Mouse (Mus musculus) hindbrain, postnatal 0 days (tissue): ENCODE data around the gene Sema3b. TPM values are rescaled to one million over a fixed set of nuclear protein-coding genes. Genes with fewer than 3 reads are reported as not detected.

Experiments
- ATAC-seq: fragments of 200-750 bp; cut with Nextera tagmentation; 2 replicates; pipeline ENCODE4 v1.8.0; 2017; ENCODE audit warnings: mild to moderate bottlenecking, moderate TSS enrichment, moderate library complexity
- DNase-seq: peaks from one replicate; pipeline ENCODE4 v3.0.0-alpha.2; 2015; ENCODE audit warnings: low spot score
- H3K27ac ChIP-seq: fragments of 300-500 bp; sonication (generic); 2 replicates; pipeline ENCODE4 v1.5.1; 2014; ENCODE audit warnings: mild to moderate bottlenecking
- H3K27me3 ChIP-seq: fragments of 300-500 bp; sonication (generic); 2 replicates; pipeline ENCODE4 v1.6.1; 2014; ENCODE audit warnings: low read length, mixed read lengths; ENCODE audit not compliant: insufficient read depth
- H3K36me3 ChIP-seq: fragments of 300-500 bp; sonication (generic); 2 replicates; pipeline ENCODE4 v1.6.1; 2014; ENCODE audit warnings: low read length, mixed read lengths; ENCODE audit not compliant: insufficient read depth
- H3K4me1 ChIP-seq: fragments of 300-500 bp; sonication (generic); 2 replicates; pipeline ENCODE4 v1.6.1; 2014; ENCODE audit warnings: antibody characterized with exemption, low read length, mixed read lengths; ENCODE audit not compliant: insufficient read depth
- H3K4me2 ChIP-seq: fragments of 300-500 bp; sonication (generic); 2 replicates; pipeline ENCODE4 v1.6.1; 2014; ENCODE audit warnings: low read depth, mild to moderate bottlenecking, low read length, moderate library complexity, mixed read lengths
- H3K4me3 ChIP-seq: fragments of 300-500 bp; sonication (generic); 2 replicates; pipeline ENCODE4 v1.5.1; 2014; ENCODE audit warnings: low read length
- H3K9ac ChIP-seq: fragments of 300-500 bp; sonication (generic); replicated peaks from 2 replicates; pipeline ENCODE4 v1.6.1; 2014; ENCODE audit warnings: mild to moderate bottlenecking, low read length, moderate library complexity, mixed read lengths
- H3K9me3 ChIP-seq: fragments of 300-500 bp; sonication (generic); 2 replicates; pipeline ENCODE4 v1.6.1; 2016; ENCODE audit warnings: low read length, mixed read lengths
- CTCF ChIP-seq: IDR thresholded peaks from 2 replicates; pipeline ENCODE4 v1.5.1; 2016; ENCODE audit warnings: antibody characterized with exemption, control low read depth, low read depth
- WGBS: fragments of 180-500 bp; shearing (Covaris S2); extraction: QIAGEN DNeasy Blood & Tissue Kit; methylation state at CpG from one replicate; pipeline ENCODE4 v1.1.7; 2014; 5-methylcytosine and 5-hydroxymethylcytosine counted together
- polyA plus RNA-seq: library from polyadenylated mRNA; unstranded; fragments of >200 nt; fragmentation: Nextera tagmentation; extraction: Ambion mirVana; gene quantifications from 2 replicates; pipeline ENCODE4 v1.2.1, GENCODE M21; 2015
- total RNA-seq: library from RNA; depleted of rRNA; stranded (reverse); fragments of >200 nt; gene quantifications from 2 replicates; pipeline ENCODE4 v1.2.3, GENCODE M21; 2014

The Sema3b gene
- total and polyA plus RNA-seq, 2 experiments from 2014 or later = 8.3 to 11.2 TPM

GRCm38 (mm10) chr9:107572327-107572662 is 36.7 kb downstream of the Sema3b start:
- 92% methylated on average over 2 of the region's 2 CpGs for WGBS
- DNase-seq (no peak), ATAC-seq (no peak)
- no peak overlapping the region for H3K9ac ChIP-seq
- no peak overlapping the region for H3K4me3 ChIP-seq
- H3K4me2 ChIP-seq = no peak overlapping the region
- H3K27me3 ChIP-seq = no peaks in the 10 kb centered on the region
- no peaks in the 10 kb centered on the region for H3K9me3 ChIP-seq
- no peak for TF ChIP-seq CTCF
- peaks cover 21% of the 10 kb centered on the region; the same call in 1 of the 2 replicates for H3K36me3 ChIP-seq
- peaks cover 21% of the 10 kb centered on the region for H3K4me1 ChIP-seq
- H3K27ac ChIP-seq = no peak overlapping the region

- 0 out of 2 replicates have a peak overlapping the region, but pooled peaks have one; percentile 17 for H3K9ac ChIP-seq
- peaks cover 21% of the 10 kb centered on the region for H3K4me1 ChIP-seq
- DNase-seq (no peak), ATAC-seq (no peak)
- 93% methylated on average over 22 of the region's 22 CpGs for WGBS
- H3K4me2 ChIP-seq = 0 out of 2 replicates have a peak overlapping the region, but pooled peaks have one; percentile 83
- no peak overlapping the region for H3K27ac ChIP-seq
- no peak for TF ChIP-seq CTCF
- no peaks in the 10 kb centered on the region for H3K9me3 ChIP-seq
- H3K27me3 ChIP-seq = no peaks in the 10 kb centered on the region
- no peak overlapping the region for H3K4me3 ChIP-seq
- peaks cover 21% of the 10 kb centered on the region; the same call in 1 of the 2 replicates for H3K36me3 ChIP-seq
These were observed 37.3 kb downstream of the Sema3b start for GRCm38 (mm10) chr9:107571534-107572326.

- no peak overlapping the region for H3K27ac ChIP-seq
- H3K36me3 ChIP-seq = peaks cover 21% of the 10 kb centered on the region; the same call in 1 of the 2 replicates
- no peaks in the 10 kb centered on the region for H3K27me3 ChIP-seq
- peak overlapping the region; percentile 83 for H3K4me2 ChIP-seq
- H3K4me3 ChIP-seq = peak overlapping the region; percentile 82; the same call in 1 of the 2 replicates
- DNase-seq = no peak
- no peaks in the 10 kb centered on the region for H3K9me3 ChIP-seq
- no peak for ATAC-seq
- 94% methylated on average over 21 of the region's 21 CpGs for WGBS
- peaks cover 21% of the 10 kb centered on the region for H3K4me1 ChIP-seq
- peak overlapping the region; percentile 17; the same call in 1 of the 2 replicates for H3K9ac ChIP-seq
- TF ChIP-seq CTCF = no peak
These were observed 38.2 kb downstream of the Sema3b start for GRCm38 (mm10) chr9:107570845-107571244.

- peak overlapping the region; percentile 82 for H3K4me3 ChIP-seq
- WGBS = 45% methylated on average over 13 of the region's 13 CpGs
- TF ChIP-seq CTCF = no peak
- DNase-seq (no peak), ATAC-seq (no peak)
- peaks cover 28% of the 10 kb centered on the region; the same call in 1 of the 2 replicates for H3K36me3 ChIP-seq
- H3K27ac ChIP-seq = peak overlapping the region; percentile 86; the same call in 1 of the 2 replicates
- H3K9ac ChIP-seq = peak overlapping the region; percentile 75
- no peaks in the 10 kb centered on the region for H3K9me3 ChIP-seq
- peaks cover 21% of the 10 kb centered on the region for H3K4me1 ChIP-seq
- peak overlapping the region; percentile 83 for H3K4me2 ChIP-seq
- H3K27me3 ChIP-seq = no peaks in the 10 kb centered on the region
These were observed 39.0 kb downstream of the Sema3b start for GRCm38 (mm10) chr9:107570016-107570415.

GRCm38 (mm10) chr9:107569270-107569669 is 39.8 kb downstream of the Sema3b start:
- WGBS = 0% methylated on average over 23 of the region's 23 CpGs
- Histone ChIP-seq H3K9me3 (no peaks in the 10 kb centered on the region), H3K27me3 (no peaks in the 10 kb centered on the region), H3K36me3 (peaks cover 28% of the 10 kb centered on the region; the same call in 1 of the 2 replicates), H3K4me1 (peaks cover 21% of the 10 kb centered on the region), H3K27ac (peak overlapping the region; percentile 86), H3K9ac (peak overlapping the region; percentile 75), H3K4me2 (peak overlapping the region; percentile 83), H3K4me3 (peak overlapping the region; percentile 82)
- DNase-seq = no peak
- no peak for TF ChIP-seq CTCF
- ATAC-seq = peak; percentile 57

- H3K4me3 ChIP-seq = peak overlapping the region; percentile 82
- peaks cover 28% of the 10 kb centered on the region for H3K4me1 ChIP-seq
- ATAC-seq (peak; percentile 91), DNase-seq (peak; percentile 93)
- no peaks in the 10 kb centered on the region for H3K9me3 ChIP-seq
- peak overlapping the region; percentile 83 for H3K4me2 ChIP-seq
- H3K27ac ChIP-seq = peak overlapping the region; percentile 86
- H3K9ac ChIP-seq = peak overlapping the region; percentile 75
- WGBS = under 1% methylated on average over 41 of the region's 41 CpGs
- H3K36me3 ChIP-seq = peaks cover 28% of the 10 kb centered on the region; the same call in 1 of the 2 replicates
- no peak for TF ChIP-seq CTCF
- H3K27me3 ChIP-seq = no peaks in the 10 kb centered on the region
These were observed 40.4 kb downstream of the Sema3b start for GRCm38 (mm10) chr9:107568331-107569261.
